Mouse (Mus musculus) heart, adult 2 months (tissue): Measurements from ENCODE around the gene Gtf2h1. TPM values are rescaled to one million over a fixed set of nuclear protein-coding genes. Genes with fewer than 3 reads are reported as not detected.
"Not testable (repeated sequence)": the region's sequence is repeated elsewhere in the genome, so short reads cannot be mapped to it uniquely, and the experiment has no call there.

Experiments
- DNase-seq, 2 experiments: peaks; one replicate each; pipeline ENCODE4 v3.0.0; 2021
- H3K27ac ChIP-seq: fragments of 200-600 bp; 2 replicates; pipeline ENCODE4 v1.8.1; 2022
- H3K27me3 ChIP-seq: fragments of 200-500 bp; 2 replicates; pipeline ENCODE4 v1.6.1; 2012; ENCODE audit warnings: mild to moderate bottlenecking, low read length, inconsistent platforms, mixed read lengths; ENCODE audit not compliant: control insufficient read depth, insufficient read depth
- H3K36me3 ChIP-seq: fragments of 200-500 bp; 2 replicates; pipeline ENCODE4 v1.6.1; 2012; ENCODE audit warnings: low read length, inconsistent platforms; ENCODE audit not compliant: control insufficient read depth, insufficient read depth
- H3K4me1 ChIP-seq: fragments of 200-500 bp; 2 replicates; pipeline ENCODE4 v1.6.1; 2011; ENCODE audit warnings: low read length; ENCODE audit not compliant: control insufficient read depth, insufficient read depth
- H3K4me3 ChIP-seq: fragments of 200-600 bp; 2 replicates; pipeline ENCODE4 v1.8.1; 2022
- H3K79me2 ChIP-seq: fragments of 200-500 bp; replicated peaks from 2 replicates; pipeline ENCODE4 v1.6.1; 2012; ENCODE audit warnings: mild to moderate bottlenecking, inconsistent platforms, low read length, moderate library complexity, mixed read lengths; ENCODE audit not compliant: control insufficient read depth, insufficient read depth
- H3K9ac ChIP-seq: fragments of 200-500 bp; 2 replicates; pipeline ENCODE4 v1.6.1; 2012; ENCODE audit warnings: low read depth, mild to moderate bottlenecking, control low read depth, inconsistent platforms, low read length, mixed read lengths
- CTCF ChIP-seq: fragments of 200-600 bp; IDR thresholded peaks from 2 replicates; pipeline ENCODE4 v1.8.1; 2022; ENCODE audit warnings: antibody characterized with exemption, mild to moderate bottlenecking, moderate library complexity
- EP300 ChIP-seq: fragments of 200-500 bp; IDR thresholded peaks from 2 replicates; pipeline ENCODE4 v1.6.1; 2011; ENCODE audit warnings: low read depth, low read length, control low read depth; ENCODE audit not compliant: insufficient read depth
- POLR2A ChIP-seq: fragments of 200-500 bp; IDR thresholded peaks from 2 replicates; pipeline ENCODE4 v1.6.1; 2011; ENCODE audit warnings: mild to moderate bottlenecking, low read depth, low read length, control low read depth; ENCODE audit not compliant: insufficient read depth
- WGBS: fragments of 180-500 bp; shearing (Covaris S2); methylation state at CpG from one replicate; pipeline ENCODE4 v1.1.7; 2018; 5-methylcytosine and 5-hydroxymethylcytosine counted together
- intact Hi-C: fragments of 180-260 bp; cut with DNase I; formaldehyde crosslinking; loops from one replicate; pipeline ENCODE4 v1.15.1; 2025
- polyA plus RNA-seq: library from polyadenylated mRNA; depleted of rRNA; stranded (reverse); fragments of >200 nt; gene quantifications from 2 replicates; pipeline ENCODE4 v1.2.3, GENCODE M21; 2012
- total RNA-seq, 2 experiments: library from RNA; stranded (reverse); gene quantifications; 2 replicates each; pipeline ENCODE4 v1.2.3; 2021

Gtf2h1 gene
- total and polyA plus RNA-seq, 3 experiments, result 4.8 to 17.2 (median 15.7) TPM

DNA sequence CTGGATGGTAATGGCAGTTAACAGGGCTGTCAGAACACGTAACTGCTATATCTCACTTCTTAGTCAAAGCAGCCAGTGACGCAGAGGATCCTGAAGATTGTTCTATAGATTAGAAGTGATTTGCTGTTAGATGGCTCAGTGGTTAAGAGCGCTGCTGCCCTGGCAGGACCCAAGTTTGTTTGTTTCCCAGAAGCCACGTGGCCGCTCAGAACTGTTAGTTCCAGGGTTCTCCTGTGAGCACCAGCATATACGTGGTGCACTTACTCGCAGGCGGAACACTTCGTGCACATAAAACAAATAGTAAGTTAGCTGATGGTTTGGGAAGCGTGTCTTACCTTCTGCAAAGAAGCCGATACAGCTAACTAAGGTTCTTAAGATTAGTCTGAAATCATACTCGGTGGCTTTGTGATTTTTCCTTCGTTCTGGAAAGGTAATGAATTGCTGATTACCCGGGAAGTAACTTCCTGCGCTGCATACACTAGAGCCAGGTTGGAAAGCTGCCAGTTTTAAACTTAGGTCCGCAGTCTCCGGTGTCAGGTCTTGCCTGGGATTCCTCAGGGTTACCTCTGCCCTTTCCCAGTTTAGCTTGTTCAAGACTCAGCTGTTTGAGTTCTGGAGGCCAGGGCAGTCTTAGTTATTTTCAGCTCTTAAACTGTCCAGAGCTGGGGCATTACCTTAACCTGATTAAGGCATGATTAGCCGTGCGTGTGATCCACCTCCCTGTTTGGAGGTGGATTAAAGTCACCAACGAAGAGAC is 31.3 kb downstream of the Gtf2h1 start:
- Histone ChIP-seq H3K4me1 (peaks cover 8% of the 10 kb centered on the region), H3K27ac (no peak overlapping the region), H3K4me3 (no peak overlapping the region), H3K9ac (no peak overlapping the region), H3K36me3 (no peaks in the 10 kb centered on the region), H3K27me3 (no peaks in the 10 kb centered on the region), H3K79me2 (no peaks in the 10 kb centered on the region)
- WGBS, result 29% methylated on average over 20 of the region's 20 CpGs
- DNase-seq, result no peak
- TF ChIP-seq EP300, result no peak
- TF ChIP-seq CTCF, result no peak
- TF ChIP-seq POLR2A, result no peak
- intact Hi-C loops, result no loop called here

DNA sequence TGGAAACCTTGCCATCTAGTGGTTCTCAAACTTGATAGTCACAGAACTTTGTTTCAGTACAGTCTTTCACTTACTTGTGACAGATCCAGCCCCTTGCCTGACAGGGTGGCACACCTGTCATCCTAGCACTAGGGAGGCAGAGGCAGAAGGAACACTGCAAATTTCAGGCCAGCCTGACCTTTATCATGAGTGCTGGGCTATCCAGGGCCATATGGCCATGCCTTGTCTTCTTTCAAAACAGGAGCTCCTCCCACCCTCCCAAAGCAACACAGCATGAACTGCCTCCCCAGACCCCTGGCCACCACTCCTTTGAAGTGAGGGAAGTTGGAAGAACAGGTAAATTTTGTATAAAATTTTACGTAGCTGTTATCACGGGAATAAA is 31.9 kb downstream of the Gtf2h1 start:
- no peak overlapping the region for H3K9ac ChIP-seq
- no peaks in the 10 kb centered on the region for H3K27me3 ChIP-seq
- H3K4me1 ChIP-seq, result peaks cover 8% of the 10 kb centered on the region
- no peaks in the 10 kb centered on the region for H3K79me2 ChIP-seq
- H3K27ac ChIP-seq, result no peak overlapping the region
- H3K4me3 ChIP-seq, result no peak overlapping the region
- intact Hi-C loops, result loop anchor here (2.0 kb wide), 1 partner anchor 17 kb away; no protein-coding TSS in a partner anchor
- no peaks in the 10 kb centered on the region for H3K36me3 ChIP-seq
- 93% methylated on average over 2 of the region's 2 CpGs for WGBS
- TF ChIP-seq EP300 (no peak), POLR2A (no peak), CTCF (no peak)
- no peak for DNase-seq

DNA sequence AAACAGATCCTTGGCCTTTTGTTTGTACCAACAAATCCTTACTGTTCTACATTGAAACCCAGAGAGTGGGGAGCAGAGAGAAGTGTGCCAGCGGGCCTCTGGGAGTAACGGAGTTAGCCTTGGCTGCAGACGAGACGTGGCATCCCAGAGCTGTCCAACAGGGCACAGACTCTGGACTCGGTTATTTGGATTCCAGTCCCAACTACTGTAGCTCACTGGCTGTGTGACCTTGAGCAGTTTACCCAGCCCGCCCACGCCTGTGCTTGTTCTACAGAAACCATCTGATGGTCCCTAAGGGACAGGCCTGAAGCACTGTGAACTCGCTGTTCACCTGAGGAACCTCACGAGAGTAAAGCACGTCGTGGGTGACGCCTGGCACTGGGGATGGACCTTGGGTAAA is 34.0 kb downstream of the Gtf2h1 start:
- Histone ChIP-seq H3K4me3 (no peak overlapping the region), H3K79me2 (no peaks in the 10 kb centered on the region), H3K4me1 (peaks cover 12% of the 10 kb centered on the region), H3K36me3 (no peaks in the 10 kb centered on the region), H3K27me3 (no peaks in the 10 kb centered on the region), H3K27ac (no peak overlapping the region), H3K9ac (no peak overlapping the region)
- 87% methylated on average over 12 of the region's 12 CpGs for WGBS
- TF ChIP-seq EP300, result no peak
- TF ChIP-seq POLR2A, result no peak
- no peak for TF ChIP-seq CTCF
- DNase-seq, result no peak
- intact Hi-C loops, result loop anchor here (2.0 kb wide), 1 partner anchor 15 kb away; no protein-coding TSS in a partner anchor

DNA sequence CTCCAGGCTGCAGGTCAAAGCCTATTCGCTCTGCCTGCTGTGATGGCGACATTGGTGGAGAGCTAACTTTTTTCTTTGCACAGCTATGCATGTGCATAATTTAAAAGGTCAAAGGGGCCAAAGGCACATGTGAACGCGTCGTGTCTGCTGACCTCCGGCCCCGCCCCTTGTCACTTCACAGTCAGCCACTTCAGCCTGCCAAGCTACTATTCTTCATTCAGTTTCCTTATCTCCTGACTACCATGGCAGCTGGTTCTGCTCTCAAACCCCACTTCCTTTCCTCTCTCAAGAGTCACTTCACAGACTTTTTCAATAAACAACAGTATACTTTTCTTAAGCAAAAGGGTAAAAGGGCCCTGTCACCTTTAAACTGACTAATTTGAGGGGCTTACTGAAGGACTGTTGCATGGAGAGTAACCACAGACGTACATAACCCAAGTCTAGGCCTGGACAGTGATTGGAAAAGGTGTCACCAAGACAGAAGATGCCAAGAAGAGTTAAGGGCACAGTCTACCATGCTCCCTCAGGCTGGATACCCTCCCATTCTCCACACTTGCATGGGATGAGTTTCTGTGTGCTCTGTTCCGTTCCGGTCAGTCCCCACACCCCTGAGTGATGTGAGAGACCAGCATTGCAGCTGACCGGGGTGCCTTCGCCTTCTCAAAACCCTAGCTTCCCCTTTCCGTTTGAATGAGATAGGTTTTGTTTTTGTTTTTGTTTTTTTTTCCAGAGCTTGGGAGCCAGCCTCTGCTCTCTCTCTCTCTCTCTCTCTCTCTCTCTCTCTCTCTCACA is 35.1 kb downstream of the Gtf2h1 start:
- intact Hi-C loops, result no loop called here

DNA sequence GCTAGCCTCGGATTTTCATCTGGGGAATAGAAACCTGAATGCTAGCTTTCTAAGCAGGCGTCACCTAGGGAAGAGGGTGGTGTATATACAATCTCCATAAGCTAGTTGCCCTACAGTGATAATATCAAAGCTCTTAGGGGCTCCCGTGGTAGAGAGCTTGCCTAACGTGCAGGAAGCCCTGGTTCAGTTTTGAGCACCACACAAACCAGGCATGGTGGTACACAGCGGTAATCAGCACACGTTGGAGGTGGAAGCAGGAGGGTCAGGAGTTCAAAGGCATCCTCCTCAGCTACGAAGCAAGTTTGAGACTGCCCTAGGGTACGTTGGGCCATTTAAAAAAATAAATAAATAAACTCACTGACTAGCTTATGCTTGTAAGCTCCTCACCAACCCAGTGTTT is 35.8 kb downstream of the Gtf2h1 start:
- no peak for DNase-seq
- no peaks in the 10 kb centered on the region for H3K36me3 ChIP-seq
- no peak overlapping the region for H3K4me3 ChIP-seq
- peaks cover 12% of the 10 kb centered on the region for H3K4me1 ChIP-seq
- intact Hi-C loops, result no loop called here
- no peak for TF ChIP-seq CTCF
- TF ChIP-seq EP300, result no peak
- no peak for TF ChIP-seq POLR2A
- 75% methylated on average over 8 of the region's 8 CpGs for WGBS
- H3K79me2 ChIP-seq, result no peaks in the 10 kb centered on the region
- H3K27ac ChIP-seq, result no peak overlapping the region
- no peak overlapping the region for H3K9ac ChIP-seq
- H3K27me3 ChIP-seq, result no peaks in the 10 kb centered on the region

More for the DNA sequence above, 35.1 kb downstream of the Gtf2h1 start:
- H3K9ac ChIP-seq, result no peak overlapping the region
- no peaks in the 10 kb centered on the region for H3K27me3 ChIP-seq
- TF ChIP-seq POLR2A, result no peak
- TF ChIP-seq CTCF, result no peak
- TF ChIP-seq EP300, result 0 out of 2 replicates have a peak, but pooled peaks have one; percentile 13
- peaks cover 12% of the 10 kb centered on the region for H3K4me1 ChIP-seq
- no peaks in the 10 kb centered on the region for H3K79me2 ChIP-seq
- H3K27ac ChIP-seq, result no peak overlapping the region; the same call in 1 of the 2 replicates
- peak in 1 of 2 experiments; percentile 50 for DNase-seq
- no peak overlapping the region for H3K4me3 ChIP-seq
- 35% methylated on average over 13 of the region's 13 CpGs for WGBS
- H3K36me3 ChIP-seq, result no peaks in the 10 kb centered on the region

DNA sequence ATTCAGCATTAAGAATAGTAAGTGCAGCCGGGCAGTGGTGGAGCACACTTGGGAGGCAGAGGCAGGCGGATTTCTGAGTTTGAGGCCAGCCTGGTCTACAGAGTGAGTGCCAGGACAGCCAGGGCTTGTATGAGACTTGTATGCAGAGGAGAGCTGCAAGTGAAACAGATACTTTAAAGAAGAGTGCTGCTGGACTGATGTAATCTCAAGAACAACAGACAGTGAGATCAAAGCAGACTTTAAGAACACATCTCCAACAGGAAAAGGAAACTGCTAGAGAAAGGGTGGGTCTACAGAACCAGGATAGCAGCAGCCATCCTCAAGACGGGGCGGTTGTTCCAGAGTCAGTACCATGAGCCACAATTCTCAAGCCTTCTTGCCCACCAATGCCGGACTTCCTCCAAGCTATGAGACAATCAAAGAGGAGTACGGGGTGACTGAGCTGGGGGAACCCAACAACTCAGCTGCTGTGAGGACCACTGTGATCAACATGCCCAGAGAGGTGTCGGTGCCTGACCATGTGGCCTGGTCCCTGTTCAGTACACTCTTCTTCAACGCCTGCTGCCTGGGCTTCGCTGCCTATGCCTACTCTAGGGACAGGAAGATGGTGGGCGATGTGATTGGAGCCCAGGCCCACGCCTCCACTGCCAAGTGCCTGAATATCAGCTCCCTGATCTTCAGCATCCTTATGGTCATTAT is 36.4 kb downstream of the Gtf2h1 start:
- H3K27me3 ChIP-seq, H3K79me2 ChIP-seq, DNase-seq, H3K27ac ChIP-seq, H3K36me3 ChIP-seq, H3K9ac ChIP-seq, intact Hi-C loops, H3K4me3 ChIP-seq: not testable (repeated sequence)
- WGBS, result 87% methylated on average over 11 of the region's 11 CpGs
- peaks cover 13% of the 10 kb centered on the region for H3K4me1 ChIP-seq
